Mouse (Mus musculus): ENCODE measurements around the gene Uqcr10.

Uqcr10 gene

DNA sequence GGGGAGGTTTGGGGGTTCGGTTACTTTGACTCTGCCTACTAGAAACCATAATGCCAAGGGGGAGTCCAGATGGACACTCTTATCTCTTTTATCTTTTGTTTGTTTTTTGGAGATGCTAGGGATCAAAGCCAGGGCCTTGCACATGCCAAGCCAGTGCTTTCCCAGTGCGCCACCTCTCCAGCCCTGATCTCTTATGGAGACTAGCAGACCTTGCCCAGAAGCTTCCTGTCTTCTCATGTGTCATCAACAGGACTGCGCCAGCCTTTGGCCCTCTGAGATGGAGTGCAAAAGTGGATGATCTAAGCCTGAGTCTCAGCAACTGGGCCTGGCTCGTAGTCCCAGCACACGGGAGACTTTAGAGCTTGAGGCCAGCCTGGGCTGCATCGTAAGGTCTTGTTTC, 28.4 kb downstream of the Uqcr10 start:
- DNase-seq (ENCODE audit: low spot score): no peak

DNA sequence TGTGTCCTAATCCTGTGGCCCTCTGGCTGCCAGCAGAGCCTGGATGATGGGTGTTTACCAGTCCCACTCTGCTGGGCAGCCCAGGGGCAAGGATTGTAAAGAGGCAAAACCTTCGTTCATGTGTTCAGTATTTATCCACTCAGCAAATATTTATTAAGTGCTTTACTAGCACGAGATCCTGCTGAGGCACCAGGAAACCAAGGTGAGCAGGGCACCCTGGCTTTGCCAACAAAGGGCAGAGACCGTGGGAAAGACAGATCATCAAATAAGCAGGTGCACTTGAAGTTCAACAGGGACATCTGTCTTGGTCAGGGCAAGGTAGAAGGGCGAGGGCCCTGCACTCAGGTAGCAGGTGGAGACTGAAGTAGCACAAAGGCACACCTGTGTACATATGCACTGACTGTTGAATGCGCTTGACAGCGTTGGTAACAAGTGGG, 29.0 kb downstream of the Uqcr10 start:
- no peak for DNase-seq (ENCODE audit: low spot score)

DNA sequence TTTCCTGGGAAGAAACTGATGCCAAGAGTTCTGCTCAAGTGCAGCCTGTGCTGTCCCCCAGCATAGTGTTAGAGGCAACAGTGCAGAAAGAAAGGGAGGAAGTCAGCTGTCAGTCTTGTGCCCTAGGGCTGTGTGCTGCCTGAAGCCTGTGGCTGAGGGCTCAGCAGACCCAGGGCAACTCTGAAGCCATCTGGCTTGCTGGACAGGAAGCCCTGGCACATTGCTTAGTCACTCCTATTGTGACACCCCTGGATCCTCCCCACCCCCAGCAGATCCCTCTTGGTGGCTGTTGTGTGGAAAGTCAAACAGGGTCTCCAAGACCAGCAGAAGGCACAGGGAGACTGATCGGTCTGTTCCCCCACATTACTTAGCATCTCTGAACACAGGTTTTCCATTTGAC, 29.5 kb downstream of the Uqcr10 start:
- DNase-seq (ENCODE audit: low spot score): no peak

DNA sequence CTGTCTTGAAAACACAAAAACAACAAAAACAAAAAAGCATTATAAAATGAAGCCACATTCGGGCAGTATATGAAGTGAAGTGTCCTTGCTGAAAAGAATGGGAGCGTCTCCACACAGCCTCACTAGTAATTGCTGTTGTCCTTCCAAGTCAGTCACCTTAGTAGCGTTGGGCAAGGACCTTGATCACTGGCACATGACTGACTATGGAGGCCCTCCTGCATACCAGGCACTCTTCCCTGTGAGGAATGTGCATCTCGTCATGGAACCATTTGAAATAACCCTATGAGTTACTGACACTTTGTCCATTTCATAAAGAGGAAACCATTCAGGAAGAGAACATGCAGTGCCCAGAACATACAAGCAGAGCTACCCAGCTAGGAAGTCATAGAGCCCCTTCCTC, 32.4 kb downstream of the Uqcr10 start:
- DNase-seq (ENCODE audit: low spot score): no peak

DNA sequence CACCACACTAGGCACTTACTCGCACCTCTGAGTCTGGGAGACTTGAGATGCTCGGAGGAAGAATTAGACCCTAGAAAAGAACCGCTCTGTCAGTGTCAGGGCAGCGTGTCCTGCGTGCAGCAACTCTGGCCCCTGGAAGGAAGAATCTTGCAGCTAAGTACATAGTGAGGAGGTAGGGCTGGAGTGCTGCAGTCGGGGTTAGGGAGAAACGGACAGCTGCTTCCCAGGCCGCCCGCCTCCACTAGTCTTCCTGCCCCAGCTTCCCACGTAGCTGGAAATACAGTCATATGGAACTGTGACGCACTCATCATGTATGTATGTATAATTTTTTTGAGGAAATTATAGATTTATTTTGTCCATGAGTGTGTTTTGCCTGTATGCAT, 41.7 kb downstream of the Uqcr10 start:
- no peak for DNase-seq (ENCODE audit: low spot score)

DNA sequence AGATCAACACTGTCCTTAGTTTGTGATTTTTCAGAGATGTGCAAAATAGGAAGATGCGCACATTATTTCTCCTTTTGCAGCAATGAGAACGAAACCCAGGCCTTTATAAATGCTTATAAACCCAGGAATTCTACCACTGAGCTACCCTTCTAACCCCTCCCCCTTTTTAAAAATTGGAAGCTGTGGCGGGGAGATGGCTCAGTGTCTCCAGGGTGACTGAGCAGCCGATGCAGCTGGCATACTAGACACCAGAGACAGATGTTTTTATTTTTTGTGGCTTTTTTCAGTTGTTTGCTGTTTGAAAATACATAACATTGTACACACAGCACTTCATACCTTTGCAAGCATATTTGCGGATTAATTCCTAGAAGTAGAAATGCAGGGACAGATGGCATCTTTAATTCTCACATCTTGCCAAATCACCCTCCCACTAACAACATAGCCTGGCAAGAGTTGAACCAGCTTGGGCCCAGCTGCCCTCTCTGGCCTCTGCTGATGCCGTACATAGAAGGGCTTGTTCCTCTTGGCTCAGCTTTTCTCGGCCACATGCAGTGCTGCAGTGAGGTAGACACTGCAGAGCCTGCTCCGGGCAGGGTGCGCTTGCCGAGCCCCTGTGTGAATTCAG, 42.2 kb downstream of the Uqcr10 start:
- DNase-seq (ENCODE audit: low spot score): no peak

DNA sequence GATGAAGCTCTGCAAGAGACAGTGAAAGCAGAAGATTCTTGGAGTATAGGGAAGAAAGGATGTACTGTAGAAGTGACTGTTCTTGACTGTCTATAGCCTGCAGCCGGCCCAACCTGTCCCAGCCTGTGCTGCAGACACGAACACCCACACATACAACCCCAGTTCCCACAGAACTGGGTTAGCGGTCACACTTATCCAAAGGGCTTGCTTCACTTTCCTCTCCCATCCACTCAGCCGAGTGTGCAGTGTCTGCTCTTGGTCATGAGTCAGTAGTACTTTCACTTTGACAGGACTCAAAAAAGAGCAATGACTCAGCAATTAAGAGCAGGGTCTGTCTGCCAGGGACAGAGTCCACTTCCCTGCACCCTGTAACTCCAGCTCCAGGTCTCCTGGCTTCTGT, 42.8 kb downstream of the Uqcr10 start:
- DNase-seq (ENCODE audit: low spot score): peak; percentile 57

DNA sequence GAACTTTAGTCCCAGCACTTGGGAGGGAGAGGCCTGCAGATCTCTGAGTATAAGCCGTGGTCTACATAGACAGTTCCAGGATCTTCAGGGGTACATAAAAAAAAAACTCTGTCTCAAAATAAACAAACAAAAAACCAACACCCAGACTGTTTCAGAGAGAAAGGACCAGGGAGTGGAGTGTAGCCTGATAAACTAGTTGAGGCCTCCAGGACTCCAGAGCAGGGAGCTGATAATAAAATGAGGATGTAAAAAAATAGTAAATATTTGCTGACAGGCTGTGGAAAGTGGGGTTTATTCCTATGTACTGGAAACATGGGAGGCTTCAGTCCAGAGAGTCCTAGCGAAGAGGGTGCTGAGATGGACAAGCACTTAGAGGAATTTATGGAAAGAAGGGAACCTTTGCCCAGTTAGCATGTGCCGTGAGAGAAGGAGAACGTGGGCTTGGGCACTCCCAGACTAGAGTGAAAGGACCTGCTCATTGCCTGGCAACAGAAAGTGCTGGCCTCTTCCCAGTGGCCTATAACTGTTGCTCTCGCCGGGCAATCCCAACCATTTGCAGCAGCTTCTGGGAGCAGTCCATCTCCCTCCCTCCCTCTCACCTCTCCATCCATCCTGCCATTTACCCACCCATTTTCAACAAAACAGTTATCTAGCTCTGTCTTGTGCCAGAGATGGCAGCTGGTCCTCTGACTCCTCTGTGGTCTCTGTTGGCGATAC, 43.7 kb downstream of the Uqcr10 start:
- peak; percentile 34 for DNase-seq (ENCODE audit: low spot score)

DNA sequence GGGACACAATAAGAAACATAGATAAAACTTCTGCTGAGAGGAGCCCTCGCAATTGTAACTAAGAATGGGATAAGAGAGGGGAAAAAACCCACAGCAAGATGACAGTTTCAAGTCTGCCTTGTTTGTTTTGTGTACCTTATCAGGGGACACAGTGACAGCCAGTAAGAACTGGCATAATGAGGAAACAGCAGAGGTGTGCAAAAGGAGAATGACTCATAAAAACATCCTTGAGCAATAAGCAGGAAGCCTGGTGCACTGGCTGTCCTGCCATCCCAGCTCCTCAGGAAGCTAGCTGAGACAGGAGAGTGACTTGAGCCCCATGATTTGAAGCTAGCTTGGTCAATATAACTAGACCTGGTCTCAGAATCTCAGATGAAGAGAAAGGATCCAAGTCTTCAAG, 44.3 kb downstream of the Uqcr10 start:
- peak; percentile 39 for DNase-seq (ENCODE audit: low spot score)
